Mouse (Mus musculus) heart, postnatal 0 days (tissue): ENCODE measurements around the gene Mrtfa.

Source experiments
- CTCF ChIP-seq: IDR thresholded peaks from 2 replicates; pipeline ENCODE4 v1.5.1; 2016; ENCODE audit warnings: antibody characterized with exemption, control low read depth, low read depth
- EP300 ChIP-seq: IDR thresholded peaks from 2 replicates; pipeline ENCODE4 v1.6.1; 2016; ENCODE audit warnings: antibody characterized with exemption, low read depth

DNA sequence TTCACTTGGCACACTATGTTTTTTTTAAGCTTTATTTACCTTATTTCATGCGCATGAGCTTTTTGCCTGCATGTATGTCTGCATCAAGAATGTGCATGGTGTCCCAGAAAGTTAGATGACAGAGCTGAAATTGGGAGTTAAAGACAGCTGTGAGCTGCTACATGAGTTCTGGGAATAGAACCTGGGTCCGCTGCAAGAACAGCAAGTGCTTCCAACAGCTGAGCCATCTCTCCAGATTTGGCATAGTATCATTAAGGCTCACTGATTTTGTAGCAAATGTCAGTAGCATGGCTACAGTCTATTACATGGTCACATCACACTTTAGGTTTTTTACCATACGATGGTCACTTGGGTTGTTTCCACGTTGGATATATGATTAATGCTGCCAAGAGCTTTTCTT is 97.5 kb downstream of the Mrtfa start:
- no peak for TF ChIP-seq CTCF
- TF ChIP-seq EP300 = no peak
